Mouse (Mus musculus) layer of hippocampus, adult 8-10 months (tissue): ENCODE results near the gene Unc79. TPM values are rescaled to one million over a fixed set of nuclear protein-coding genes. Genes with fewer than 3 reads are reported as not detected.

Source experiments
- DNase-seq, 2 experiments: peaks; one replicate each; pipeline ENCODE4 v3.0.0; 2022; ENCODE audit warnings: low spot score in 2 of 2
- total RNA-seq, 4 experiments: library from RNA; stranded (reverse); gene quantifications; 2 replicates each; pipeline ENCODE4 v1.2.4; 2022

The Unc79 gene
- total RNA-seq, 4 experiments from 2014 or later, result 43.4 to 60.3 (median 54.2) TPM

DNA sequence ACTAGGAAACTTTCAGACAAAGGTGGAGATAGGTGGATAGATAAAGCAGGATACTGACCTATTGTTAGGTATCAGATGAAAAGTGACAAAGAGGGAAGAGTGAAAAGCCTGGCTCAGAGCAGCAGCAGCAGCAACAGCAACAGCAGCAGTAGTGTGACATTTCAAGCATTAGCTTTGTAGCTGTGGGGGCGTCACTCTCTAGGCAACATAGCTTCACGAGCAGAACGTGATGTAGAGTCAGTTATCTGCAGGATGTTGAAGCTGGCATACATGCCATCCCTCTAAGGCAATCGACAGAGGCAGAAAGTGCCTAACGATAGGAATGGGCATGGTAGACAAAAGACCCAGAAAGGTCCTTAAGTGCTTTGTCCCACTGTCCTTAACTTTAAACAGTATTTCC lies 173.3 kb downstream of the Unc79 start:
- peak in 1 of 2 experiments; percentile 31 for DNase-seq

DNA sequence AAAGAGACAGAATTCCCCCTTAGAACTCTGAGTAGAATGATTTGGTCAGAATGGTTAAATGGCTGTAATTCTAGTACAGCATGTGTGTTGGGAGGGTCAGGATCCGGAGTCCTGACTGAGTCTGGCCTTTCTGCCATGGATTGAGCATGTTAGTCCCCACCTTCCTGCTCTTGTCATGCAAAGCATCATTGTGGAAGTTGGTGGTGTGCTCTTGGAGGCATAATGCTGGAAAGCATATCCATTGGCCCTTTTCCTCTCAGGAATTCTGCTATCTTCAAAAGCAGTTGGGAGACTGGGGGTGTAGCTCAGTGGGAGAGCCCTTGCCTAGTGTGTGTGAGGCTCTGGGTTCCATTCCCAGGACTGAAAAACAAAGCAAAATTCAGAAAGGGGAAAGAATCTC lies 175.2 kb downstream of the Unc79 start:
- DNase-seq, result no peak

DNA sequence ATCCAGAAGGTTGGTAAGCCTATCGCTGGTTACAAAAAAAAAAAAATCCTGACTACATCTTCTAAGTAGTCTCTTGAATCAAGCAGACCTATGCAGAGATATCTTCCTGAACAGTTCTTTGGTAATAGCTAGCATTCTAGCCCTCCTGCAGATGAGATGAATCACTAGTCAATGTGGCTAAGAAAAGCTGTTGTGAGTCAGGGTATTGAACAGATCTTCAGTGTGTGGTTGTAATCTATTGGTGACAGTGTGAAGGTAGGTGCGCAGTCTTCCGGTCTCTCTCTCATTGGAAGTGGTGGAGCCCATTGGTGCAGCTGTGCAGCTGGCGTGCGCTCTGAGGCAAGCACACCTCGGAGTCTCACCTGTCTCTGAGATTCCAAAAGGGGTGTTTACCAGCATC lies 180.3 kb downstream of the Unc79 start:
- no peak for DNase-seq

DNA sequence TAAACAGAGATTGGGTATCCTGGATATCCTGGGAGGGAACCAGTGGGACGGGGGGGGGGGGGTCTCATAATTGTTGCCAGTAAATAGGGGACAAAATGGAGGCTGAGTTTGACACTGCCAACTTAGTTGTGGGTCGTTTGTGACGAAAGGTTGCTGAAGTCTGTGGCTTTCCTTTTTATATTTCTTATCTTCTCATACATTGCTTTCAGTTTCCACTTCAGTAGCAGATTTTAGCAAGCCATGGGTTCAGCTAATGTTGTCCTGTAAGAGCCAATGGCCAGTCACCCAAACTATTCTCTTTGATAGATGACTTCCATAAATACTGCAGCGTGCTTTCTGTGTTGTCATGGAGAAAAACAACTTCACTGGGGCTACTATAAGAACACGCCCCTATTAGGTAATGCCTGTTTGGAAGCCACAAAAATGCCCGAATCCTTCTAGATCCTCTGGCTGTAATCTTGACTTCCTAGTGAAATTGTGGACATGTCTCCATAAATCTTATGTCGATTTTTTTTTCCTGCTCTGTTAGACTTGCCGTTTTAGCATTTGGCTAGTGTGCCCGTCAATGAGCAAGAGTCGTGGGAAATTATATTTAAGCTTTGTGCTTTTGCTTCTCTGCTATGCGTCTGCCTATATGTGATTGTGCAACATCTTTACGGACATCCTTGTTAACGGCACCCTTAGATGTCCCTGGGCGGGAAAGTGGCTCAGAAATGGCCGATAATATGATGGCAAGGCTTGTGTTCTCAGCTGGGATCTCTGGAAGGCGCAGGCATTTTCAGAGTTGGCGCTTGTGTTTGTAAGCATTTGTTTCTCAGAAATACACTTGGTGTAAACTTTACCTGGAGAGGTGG lies 181.0 kb downstream of the Unc79 start:
- no peak for DNase-seq

DNA sequence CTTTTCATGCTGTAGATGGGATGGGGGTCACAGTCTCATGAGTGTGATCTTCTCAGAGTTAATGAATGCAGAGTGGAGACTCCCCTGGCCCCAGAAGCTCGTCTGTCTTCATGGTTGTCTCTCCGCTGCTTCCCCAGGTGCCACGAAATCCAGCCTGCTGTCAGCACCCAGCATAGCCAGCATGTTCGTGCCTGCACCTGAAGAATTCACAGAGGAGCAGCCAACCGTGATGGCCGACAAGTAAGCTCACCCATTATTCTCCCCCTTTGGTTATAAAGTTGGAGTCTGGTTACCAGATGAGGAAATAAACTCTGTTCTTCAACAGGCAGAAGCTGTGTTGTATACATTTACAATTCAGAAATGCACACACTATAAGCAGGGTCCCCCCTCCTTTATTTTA lies 182.8 kb downstream of the Unc79 start:
- DNase-seq, result no peak

DNA sequence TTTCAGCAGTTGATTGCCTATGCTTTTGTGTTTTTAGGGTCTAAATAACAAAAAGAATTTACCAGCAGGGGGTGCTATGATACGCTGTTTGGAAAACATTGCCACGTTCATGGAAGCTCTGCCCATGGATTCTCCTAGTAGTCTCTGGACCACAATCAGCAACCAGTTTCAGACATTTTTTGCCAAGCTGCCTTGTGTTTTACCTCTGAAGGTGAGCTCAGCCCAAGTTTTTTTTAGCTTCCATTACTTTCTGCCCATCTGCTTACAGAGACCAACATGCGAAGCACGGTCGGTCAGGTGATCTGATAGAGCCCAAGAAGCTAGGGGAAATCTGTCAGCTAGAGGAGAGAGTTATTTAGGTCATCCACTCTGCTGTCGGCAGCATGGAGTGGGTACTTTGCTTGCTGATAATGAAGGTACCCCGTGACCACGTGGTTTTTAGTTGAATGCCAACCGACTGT lies 193.9 kb downstream of the Unc79 start:
- DNase-seq, result peak in 1 of 2 experiments; percentile 41

DNA sequence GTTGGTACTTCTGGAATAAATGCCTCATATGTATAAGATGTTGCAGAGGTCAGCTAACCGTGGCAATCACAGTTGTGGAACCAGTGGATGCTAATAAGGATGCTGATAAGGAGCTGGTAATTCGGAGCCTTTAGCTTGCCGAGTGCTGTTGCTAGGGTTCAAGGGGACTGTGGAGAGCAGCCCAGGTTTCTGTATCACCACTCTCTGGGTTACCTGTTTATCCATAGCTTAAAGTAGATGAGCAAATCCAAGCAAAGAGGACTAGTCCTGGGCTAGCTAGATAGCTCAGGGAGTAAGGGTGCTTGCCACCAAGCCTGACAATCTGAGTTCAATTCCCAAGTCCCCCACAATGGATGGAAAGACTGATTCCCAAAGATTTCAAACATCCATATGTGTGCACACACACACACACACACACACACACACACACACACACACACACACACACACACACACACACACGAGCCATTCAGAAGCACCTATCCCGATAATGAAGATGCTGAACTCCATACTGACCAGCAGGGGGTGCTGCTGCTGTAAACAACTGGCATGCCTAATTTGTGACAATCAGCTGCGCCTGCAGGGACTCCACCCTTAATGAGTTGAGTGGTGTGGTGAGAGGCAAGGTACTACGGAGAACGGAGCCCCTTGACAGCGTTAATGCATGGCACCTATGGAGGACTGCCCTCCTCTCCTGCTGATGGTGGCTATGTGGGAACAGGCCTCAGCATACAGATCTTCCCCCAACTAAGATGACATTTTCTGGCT lies 195.3 kb downstream of the Unc79 start:
- peak in 1 of 2 experiments; percentile 65 for DNase-seq

DNA sequence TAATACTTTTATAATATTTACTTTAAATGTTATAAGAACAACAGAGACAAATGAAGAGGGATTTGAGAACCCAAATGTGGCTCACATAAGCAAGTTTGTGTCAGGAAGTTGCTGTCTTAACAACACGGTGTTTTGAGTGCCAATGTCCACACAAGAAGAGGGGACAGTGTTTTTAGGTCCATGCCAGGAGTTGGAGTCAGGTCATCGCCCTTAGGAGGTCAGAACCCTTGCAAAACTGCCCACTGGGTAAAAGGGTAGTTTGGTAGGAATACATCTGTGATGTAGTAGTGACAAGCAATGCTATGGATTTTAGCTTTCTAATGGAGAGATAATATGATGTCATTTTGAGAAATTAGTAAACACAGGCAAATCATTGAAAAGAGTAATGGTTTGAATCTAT lies 201.6 kb downstream of the Unc79 start:
- no peak for DNase-seq

DNA sequence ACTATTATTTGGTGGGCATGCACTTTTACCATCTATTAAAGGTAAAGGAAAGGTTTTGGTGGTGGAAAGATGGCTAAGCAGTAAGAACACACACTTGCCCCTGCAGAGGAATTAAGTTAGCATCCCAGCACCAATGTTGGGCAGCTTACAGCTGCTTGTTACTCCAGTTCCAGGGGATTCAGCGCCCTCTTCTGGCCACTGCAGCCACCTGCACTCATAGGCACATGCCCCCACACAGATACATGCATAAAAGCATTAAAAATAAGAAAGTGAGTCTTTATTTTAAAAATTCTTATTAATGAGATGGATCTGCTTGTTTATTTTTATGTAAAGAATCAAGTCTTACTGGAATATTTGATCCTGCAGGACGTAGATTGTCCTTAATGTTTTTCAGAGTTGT lies 206.3 kb downstream of the Unc79 start:
- DNase-seq, result no peak

DNA sequence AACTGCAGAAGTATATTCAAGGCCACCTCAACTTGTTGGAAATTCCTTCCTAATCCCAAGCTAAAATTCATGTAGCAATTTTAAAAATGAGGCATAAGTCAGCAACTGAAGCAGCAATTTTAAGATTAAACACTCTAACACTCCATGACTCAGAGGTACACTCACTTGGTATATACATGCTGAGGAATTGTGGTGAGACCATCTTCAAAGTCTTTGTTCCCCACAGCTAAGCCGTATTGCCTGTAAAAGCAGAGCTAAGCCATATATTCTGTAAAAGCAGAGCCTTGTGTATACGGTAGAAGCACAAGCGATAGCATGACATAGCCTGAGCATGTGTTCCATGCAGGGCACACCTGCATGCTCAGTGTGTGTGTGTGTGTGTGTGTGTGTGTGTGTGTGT lies 206.7 kb downstream of the Unc79 start:
- DNase-seq, result no peak

DNA sequence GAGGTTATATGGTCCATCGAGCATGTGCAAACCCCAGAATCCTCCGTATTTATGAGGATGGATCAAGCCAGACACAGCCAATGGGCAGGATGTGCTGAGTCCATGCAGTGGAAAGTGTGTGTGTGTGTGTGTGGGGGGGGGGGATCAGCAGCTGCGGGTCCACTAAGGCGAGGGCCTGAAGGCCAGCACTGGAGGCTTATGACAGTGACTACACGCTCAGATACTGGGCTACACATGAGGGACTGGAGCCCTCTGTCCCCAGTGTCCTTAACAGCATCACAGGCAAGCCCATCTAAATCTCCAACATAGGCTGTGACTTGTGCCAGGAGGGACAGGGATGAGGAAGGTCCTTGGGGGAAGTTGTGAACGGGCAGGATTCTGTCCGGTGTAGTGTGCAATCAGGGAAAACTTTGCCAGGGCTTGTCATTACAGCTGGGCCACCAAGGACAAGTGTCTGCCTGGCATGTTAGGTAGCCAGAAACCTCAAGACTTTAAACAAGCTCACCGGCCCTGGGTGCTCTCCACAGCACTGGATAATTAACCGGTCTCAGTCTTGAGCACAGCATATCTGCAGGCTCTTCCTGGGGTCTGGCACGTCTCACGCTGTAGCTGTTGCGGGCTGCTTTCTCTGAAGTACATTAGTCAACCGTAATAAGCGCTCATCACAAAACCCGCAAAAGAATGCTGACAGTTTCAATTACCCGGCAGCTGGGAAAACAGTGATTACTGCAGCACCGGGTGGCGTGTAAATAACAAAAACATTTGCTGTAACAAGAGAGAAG lies 208.7 kb downstream of the Unc79 start:
- no peak for DNase-seq

DNA sequence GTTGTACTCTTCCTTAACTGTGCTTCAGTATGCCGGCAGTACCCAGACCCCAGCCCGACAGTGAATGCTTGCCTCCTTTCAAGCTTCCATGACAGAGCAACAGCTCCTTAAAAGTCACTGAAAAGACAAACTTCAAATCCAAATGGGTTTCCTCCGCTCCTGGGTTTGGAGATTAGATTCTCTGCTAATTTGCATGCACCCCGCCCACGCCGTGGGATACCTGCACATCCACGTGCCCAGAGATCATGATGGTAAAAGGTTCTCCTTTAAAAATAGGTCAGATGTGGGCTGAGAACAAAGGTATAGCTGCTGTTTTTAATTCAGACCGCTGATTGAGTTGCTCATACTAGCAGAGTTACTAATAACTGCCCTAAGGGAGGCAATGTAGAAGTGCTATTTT lies 210.4 kb downstream of the Unc79 start:
- no peak for DNase-seq

DNA sequence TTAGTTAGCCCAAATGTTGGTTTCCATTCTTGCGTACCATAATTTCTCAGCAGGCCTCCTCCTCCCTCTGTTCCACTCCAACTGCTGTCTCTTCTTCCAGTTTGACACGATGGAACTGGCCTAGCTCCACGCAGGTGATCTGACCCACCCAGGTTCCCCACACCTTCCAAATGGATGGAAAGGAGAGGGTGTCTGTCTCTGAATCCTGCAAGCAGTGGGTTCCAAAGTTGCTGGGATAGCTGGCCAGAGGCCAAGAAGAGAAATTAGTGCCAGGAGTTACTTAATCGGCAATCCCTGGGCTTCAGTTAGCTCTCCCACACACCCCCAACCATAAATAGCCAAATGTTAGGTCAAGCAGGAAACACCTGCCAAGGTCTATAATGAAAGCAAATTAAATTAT lies 212.1 kb downstream of the Unc79 start:
- DNase-seq, result peak in 1 of 2 experiments; percentile 22

DNA sequence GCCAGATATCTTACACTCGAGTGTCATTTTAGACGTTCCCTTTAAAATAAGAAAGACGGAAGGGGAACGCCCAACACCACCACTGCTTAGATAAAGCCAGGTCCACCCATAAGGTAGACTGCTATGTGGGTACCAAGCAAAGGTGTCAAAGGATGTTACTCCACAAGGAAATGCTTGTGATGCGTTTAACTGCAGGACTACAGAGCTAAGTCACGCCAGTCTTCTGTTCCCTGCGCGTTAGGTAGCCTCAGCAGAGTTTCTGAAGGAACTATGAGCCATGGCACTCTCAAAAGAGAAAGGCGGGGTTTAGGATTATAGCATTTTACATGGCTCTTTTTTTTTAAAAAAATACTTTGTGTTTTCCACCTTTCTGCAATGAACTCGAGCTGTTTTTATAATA lies 214.9 kb downstream of the Unc79 start:
- no peak for DNase-seq

DNA sequence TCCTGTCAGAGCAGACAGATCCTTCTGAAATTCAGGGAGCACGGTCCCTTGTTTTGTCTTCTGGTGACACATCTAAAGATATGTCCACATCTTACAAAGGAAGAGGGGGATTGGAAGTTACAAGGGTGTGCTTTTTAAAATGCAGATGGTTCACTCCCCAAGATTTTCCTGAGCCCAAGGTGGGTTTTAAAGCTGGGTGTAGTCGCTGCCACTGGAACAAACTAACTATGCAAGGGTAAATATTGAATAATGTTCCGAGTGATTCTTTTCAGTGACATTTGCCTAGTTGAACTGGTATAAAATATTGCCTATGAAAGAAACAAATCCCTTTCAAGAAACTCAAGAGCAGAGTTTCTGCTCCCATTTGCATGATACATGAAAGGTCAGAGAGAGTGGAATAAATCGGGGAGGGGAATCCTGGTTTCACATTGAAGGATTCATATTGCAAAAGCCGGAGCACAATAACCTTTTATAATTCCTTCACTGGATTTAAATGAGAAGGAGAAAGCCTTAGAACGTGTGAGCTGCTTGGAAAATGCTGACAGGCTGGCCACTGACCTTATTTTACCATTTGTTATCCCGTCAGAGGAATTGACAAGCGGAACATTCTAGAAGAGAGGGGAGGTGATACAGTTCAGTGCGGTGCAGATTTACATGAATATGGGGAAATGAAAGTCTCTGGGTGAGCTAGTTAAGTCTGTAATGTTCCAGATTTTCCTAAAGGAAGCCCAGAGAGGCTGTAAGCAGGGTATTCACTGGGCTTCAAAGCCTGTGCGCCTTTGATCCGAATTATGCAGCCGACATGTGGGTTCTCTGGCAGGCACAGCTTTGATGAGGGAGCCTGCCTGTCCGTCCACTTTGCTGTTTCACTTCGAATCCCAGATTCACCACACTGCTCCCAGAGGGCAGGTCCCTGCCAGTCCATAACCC lies 215.7 kb downstream of the Unc79 start:
- no peak for DNase-seq

DNA sequence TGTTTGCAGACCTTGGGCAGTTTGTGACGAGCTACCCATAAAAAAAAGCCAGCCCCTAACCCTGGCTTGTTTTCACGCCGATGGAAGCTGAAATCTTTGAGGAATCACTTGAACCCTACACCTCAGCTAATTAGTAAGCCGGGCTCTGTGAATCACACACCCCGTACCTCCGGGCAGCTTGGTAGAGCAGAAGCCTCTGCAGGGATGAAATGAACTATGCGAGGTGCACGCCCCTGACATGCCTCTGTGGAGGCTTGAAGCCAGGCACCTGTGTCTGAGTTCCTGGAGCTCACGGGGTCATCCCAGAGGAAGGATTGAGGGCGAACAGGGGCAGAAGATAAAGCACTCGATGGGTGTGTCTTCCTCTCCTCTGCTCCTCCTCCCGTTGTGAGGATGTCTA lies 220.2 kb downstream of the Unc79 start:
- no peak for DNase-seq

DNA sequence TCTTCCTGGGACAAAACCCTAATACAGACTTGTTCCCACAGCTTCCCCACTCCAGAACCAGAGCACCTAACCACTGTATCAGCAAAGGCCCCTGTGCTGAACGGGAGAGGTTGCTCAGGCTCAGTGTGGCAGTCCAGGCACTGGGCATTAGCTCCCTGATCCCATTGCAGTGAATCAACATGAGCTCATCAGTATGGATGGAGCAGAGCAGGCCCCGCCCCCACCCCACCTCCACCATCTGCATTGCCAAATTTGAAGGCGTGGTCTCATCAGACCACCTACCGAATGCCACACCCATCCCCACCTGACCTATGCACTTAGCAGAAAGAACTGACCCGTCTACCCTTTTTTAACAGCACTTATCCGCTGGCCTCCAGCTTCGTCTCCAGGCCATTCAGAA lies 234.4 kb downstream of the Unc79 start:
- DNase-seq, result no peak

DNA sequence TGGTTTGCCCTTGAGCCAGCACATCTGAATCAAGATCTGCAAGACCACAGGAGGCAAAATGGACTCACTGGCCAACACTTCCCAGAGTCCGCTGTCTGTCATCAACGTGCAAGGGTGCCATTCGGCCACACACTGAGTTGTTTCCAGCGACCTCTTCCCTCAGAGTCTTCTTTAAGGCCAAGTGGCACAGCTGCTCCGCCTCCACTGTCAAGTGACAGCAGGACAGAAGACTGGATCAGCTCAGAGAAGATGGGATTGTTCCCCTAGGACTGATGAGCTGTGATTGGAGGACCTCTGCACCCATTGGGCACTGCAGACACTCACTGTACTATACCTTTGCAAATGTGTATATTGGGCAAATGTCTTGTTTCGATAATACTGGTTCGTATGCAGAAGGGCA lies 238.4 kb downstream of the Unc79 start:
- DNase-seq, result no peak

DNA sequence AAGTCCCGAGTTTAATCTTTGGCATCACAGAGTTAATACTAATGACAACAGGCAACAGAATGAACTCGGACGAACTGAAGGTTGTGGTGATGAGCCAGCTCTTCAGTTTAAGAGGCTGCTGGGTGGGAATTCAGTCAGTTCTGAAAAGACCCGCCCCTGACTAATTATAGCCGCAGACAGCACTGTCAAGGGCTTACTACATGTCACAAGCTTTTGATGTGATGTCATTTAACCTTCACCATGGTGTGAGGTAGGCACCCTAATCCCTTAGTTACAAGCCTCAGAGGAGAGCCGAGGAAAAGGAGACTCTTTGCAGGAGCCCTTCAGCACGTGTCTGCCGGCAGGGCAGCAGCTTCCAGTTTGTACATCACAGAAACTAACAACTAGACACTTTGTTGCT lies 239.6 kb downstream of the Unc79 start:
- no peak for DNase-seq

DNA sequence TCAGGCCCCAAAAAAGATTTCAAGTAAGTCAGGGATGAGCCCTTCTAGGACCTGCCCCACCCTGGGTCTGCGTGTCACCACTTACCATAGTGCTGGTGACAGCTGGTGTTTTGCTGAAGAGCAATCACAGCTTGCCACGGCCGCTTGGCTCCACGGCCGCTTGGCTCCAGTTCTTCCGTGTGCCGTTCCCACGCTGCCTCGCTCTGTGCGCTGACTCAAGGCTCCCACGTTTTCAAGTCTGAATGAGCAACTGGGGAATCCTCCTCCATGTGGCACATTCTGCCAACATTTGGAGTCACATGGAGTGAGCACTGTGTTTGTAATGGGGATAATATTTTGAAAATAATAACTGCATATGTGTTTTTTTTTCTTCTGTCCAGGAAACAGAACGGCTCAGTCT lies 241.1 kb downstream of the Unc79 start:
- DNase-seq, result peak; percentile 67 to 77

DNA sequence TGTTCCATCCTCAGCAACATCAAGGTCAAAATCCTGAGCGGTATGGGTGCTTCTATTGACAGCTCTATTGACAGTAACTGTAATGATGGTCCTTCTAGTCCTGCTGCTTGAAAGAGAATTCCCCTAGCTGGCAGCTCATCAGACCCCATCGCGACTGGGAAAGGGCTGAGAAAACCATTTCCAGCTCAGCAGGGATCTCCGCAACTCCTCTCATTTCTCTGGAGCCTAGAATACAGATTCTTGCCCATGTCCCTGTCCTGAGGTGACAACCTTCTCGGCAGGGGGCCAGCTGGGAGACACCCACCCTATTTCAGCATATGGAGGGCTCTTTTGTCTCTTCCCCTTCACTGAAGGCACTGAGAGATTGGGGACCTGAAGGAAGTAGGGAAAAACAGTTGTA lies 244.3 kb downstream of the Unc79 start:
- DNase-seq, result no peak
